Mouse (Mus musculus) midbrain, embryonic 15.5 days (tissue): ENCODE data around the gene Ddx25. TPM values are rescaled to one million over a fixed set of nuclear protein-coding genes. Genes with fewer than 3 reads are reported as not detected.

ENCODE experiments used
- polyA plus RNA-seq: library from polyadenylated mRNA; unstranded; fragments of >200 nt; fragmentation: Nextera tagmentation; extraction: Ambion mirVana; gene quantifications from 2 replicates; pipeline ENCODE4 v1.2.1, GENCODE M21; 2015

The Ddx25 gene
- polyA plus RNA-seq, 1 experiment from 2014 or later, result 30.0 TPM

Other genes starting within 250 kb of the Ddx25 start
- 4.0 and 6.2 TPM in 2 replicates for gene Cdon, start 137.4 kb downstream of the Ddx25 start, polyA plus RNA-seq
- not detected in 2 replicates for gene Gm1113, start 40.3 kb downstream of the Ddx25 start, polyA plus RNA-seq
- gene Pus3, start 67 bp upstream of the Ddx25 start, polyA plus RNA-seq, result 14.8 and 16.0 TPM in 2 replicates
- 1.2 TPM in 2 replicates for gene Pate2, start 11.8 kb upstream of the Ddx25 start, polyA plus RNA-seq
- gene Hyls1, start 11.9 kb upstream of the Ddx25 start, polyA plus RNA-seq, result 14.5 and 16.3 TPM in 2 replicates
- gene Pate4, start 53.4 kb upstream of the Ddx25 start, polyA plus RNA-seq, result not detected in 2 replicates
- not detected in 2 replicates for gene Pate3, start 89.7 kb upstream of the Ddx25 start, polyA plus RNA-seq
- not detected in 2 replicates for gene Pate1, start 128.9 kb upstream of the Ddx25 start, polyA plus RNA-seq
- gene Gm17677, start 182.5 kb upstream of the Ddx25 start, polyA plus RNA-seq, result not detected in 2 replicates
- not detected in 2 replicates for gene Gm17727, start 219.6 kb upstream of the Ddx25 start, polyA plus RNA-seq
- gene Gm27235, start 231.6 kb upstream of the Ddx25 start, polyA plus RNA-seq, result not detected in 2 replicates
- not detected in 2 replicates for gene D730048I06Rik, start 231.6 kb upstream of the Ddx25 start, polyA plus RNA-seq